Mouse (Mus musculus) hindbrain, embryonic 16.5 days (tissue): ENCODE measurements at regions not wholly inside any gene's neighbourhood (a gene's known extent, or its start where the extent isn't known, plus 50 kb on each side); places are given as distances from the start of the nearest gene placed in this dataset.
A peak's percentile ranks its signal among the peaks of the same experiment; 100 is the strongest.

Experiments
- ATAC-seq: fragments of 200-750 bp; cut with Nextera tagmentation; 2 replicates; pipeline ENCODE4 v1.8.0; 2017; ENCODE audit warnings: moderate TSS enrichment, moderate library complexity
- H3K27ac ChIP-seq: fragments of 300-500 bp; sonication (generic); 2 replicates; pipeline ENCODE4 v1.5.1; 2014; ENCODE audit warnings: low read depth, mild to moderate bottlenecking, control low read depth, low read length, moderate library complexity
- H3K27me3 ChIP-seq: fragments of 300-500 bp; sonication (generic); replicated peaks from 2 replicates; pipeline ENCODE4 v1.6.1; 2014; ENCODE audit warnings: low read length; ENCODE audit not compliant: control insufficient read depth, insufficient read depth
- H3K36me3 ChIP-seq: fragments of 300-500 bp; sonication (generic); 2 replicates; pipeline ENCODE4 v1.6.1; 2014; ENCODE audit warnings: mild to moderate bottlenecking, low read length, moderate library complexity, mixed read lengths; ENCODE audit not compliant: control insufficient read depth, insufficient read depth
- H3K4me1 ChIP-seq: fragments of 300-500 bp; sonication (generic); 2 replicates; pipeline ENCODE4 v1.6.1; 2014; ENCODE audit warnings: low read depth, low read length; ENCODE audit not compliant: control insufficient read depth, insufficient read depth
- H3K4me2 ChIP-seq: fragments of 300-500 bp; sonication (generic); 2 replicates; pipeline ENCODE4 v1.6.1; 2014; ENCODE audit warnings: mild to moderate bottlenecking, low read length, control low read depth, moderate library complexity
- H3K4me3 ChIP-seq: fragments of 300-500 bp; sonication (generic); 2 replicates; pipeline ENCODE4 v1.5.1; 2014; ENCODE audit warnings: mild to moderate bottlenecking, low read length, control low read depth, moderate library complexity
- H3K9ac ChIP-seq: fragments of 300-500 bp; sonication (generic); 2 replicates; pipeline ENCODE4 v1.6.1; 2014; ENCODE audit warnings: low read depth, mild to moderate bottlenecking, control low read depth, low read length, moderate library complexity
- H3K9me3 ChIP-seq: fragments of 300-500 bp; sonication (generic); 2 replicates; pipeline ENCODE4 v1.6.1; 2014; ENCODE audit warnings: mild to moderate bottlenecking, low read length, moderate library complexity; ENCODE audit not compliant: control insufficient read depth
- WGBS: fragments of 180-500 bp; shearing (Covaris S2); extraction: QIAGEN DNeasy Blood & Tissue Kit; methylation state at CpG from one replicate; pipeline ENCODE4 v1.1.7; 2014; 5-methylcytosine and 5-hydroxymethylcytosine counted together

DNA sequence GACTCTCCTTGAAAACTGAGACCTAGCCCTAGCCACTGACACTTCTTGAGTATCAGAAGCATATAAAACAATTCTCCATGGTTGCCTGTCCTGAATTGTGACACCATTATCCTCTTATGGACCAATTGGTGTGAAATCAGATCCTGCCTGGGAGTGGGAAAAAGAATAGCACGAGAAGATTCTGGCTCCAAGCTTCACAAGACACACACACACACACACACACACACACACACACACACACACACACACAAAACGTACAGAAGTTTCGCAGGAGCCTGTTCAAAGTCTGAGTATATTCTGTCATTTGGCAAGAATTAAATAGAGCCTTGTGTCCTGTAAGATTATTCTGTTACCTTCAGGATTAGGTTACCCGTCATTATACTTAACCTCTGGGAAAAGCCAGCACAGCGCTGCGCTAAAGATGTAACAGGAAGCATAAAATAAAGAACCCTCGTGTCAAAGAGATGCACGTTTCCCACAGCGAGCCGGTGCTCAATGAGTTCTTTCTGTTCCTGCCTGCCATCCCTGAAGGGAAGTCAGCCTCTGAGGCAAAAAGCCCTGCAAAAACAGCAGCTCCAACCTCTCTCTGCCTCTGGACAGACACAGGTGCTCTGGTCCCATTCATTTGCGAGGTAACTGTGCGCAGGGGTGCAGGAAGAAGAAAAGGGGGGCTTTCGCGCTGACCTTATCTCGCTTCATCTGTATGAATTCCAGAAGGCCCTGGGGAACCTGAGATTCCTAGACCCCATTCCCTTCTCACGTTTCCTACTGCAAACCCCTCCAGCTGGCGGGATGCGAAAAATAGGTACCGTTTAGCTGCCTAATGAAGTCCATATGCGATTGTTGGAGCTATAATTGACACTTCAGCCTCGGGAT, 178.4 kb upstream of the Elac2 start:
- Histone ChIP-seq H3K36me3 (no peaks in the 10 kb centered on the region), H3K27ac (no peak overlapping the region), H3K9ac (0 out of 2 replicates have a peak overlapping the region, but pooled peaks have one; percentile 27), H3K4me3 (no peak overlapping the region), H3K9me3 (no peaks in the 10 kb centered on the region), H3K27me3 (no peaks in the 10 kb centered on the region; the same call in 1 of the 2 replicates), H3K4me1 (peaks cover 7% of the 10 kb centered on the region), H3K4me2 (peak overlapping the region; percentile 25; the same call in 1 of the 2 replicates)
- no peak for ATAC-seq
- WGBS, result 36% methylated on average over 21 of the region's 21 CpGs

DNA sequence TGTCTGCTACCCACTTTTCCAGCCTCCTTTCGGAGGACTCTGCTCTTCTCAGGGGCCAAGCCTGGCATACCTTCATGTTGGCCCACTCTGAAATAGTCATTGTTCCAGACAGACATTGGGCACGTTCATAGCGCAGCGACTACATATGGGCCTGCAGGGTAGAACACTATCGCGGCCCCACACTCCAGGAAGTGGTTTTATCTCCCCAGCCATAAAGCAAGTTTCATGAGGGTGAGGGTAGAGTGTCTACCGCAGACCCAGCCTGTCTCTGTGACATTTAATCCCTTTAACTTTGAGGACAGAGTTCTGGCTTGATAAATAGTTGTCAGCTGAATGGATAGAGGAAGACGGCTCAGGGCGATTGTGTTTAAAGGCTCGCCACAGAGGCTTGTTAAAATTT, 177.5 kb upstream of the Elac2 start:
- Histone ChIP-seq H3K4me3 (no peak overlapping the region), H3K9ac (no peak overlapping the region), H3K9me3 (no peaks in the 10 kb centered on the region), H3K4me2 (no peak overlapping the region), H3K27me3 (no peaks in the 10 kb centered on the region; the same call in 1 of the 2 replicates), H3K4me1 (peaks cover 7% of the 10 kb centered on the region), H3K27ac (no peak overlapping the region), H3K36me3 (no peaks in the 10 kb centered on the region)
- 55% methylated on average over 10 of the region's 10 CpGs for WGBS
- ATAC-seq, result no peak

DNA sequence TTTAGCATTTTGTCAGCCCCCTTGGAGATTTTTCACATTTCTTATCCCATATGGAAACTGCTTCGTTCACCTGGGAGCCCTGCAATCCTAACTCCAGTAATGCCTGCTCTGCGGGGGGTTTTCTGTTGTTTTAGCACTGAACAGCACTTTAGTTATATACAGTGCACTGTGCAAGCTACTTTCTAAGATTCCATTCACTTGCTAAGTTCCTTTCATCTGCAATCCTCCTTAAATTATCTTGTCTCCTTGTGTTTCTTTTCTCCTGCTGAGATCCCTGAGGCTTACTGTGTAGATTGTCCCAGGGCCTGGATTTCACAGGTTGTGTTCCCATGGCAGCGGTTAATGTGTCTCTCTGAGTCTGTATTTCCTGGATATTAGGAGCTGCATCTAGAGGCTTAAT, 173.3 kb upstream of the Elac2 start:
- Histone ChIP-seq H3K9me3 (no peaks in the 10 kb centered on the region), H3K36me3 (no peaks in the 10 kb centered on the region), H3K4me2 (no peak overlapping the region), H3K27ac (no peak overlapping the region), H3K4me3 (no peak overlapping the region), H3K9ac (no peak overlapping the region), H3K4me1 (peaks cover 5% of the 10 kb centered on the region), H3K27me3 (no peaks in the 10 kb centered on the region; the same call in 1 of the 2 replicates)
- ATAC-seq, result no peak
- 78% methylated on average over 3 of the region's 3 CpGs for WGBS

DNA sequence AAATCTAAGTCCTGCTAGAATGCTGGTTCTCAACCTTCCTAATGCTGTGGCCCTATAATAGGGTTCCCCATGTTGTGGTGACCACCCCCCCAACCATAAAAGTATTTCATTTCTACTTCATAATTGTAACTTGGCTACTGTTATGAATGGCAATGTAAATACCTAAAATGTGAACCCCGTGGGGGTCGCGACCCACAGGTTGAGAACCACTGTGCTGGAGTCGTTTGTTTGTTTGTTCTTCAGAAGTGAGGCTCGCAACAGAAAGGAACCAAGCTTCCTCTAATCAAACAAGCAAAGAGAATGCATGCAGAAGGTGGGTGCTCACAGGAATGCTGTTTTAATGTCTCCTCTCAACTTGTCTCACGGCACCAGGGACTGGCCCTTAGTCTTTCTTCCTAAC, 166.4 kb upstream of the Elac2 start:
- Histone ChIP-seq H3K36me3 (no peaks in the 10 kb centered on the region), H3K4me2 (no peak overlapping the region), H3K9me3 (no peaks in the 10 kb centered on the region), H3K4me3 (no peak overlapping the region), H3K27ac (no peak overlapping the region), H3K9ac (no peak overlapping the region), H3K27me3 (no peaks in the 10 kb centered on the region), H3K4me1 (no peaks in the 10 kb centered on the region)
- ATAC-seq, result no peak
- WGBS, result 74% methylated on average over 6 of the region's 6 CpGs

DNA sequence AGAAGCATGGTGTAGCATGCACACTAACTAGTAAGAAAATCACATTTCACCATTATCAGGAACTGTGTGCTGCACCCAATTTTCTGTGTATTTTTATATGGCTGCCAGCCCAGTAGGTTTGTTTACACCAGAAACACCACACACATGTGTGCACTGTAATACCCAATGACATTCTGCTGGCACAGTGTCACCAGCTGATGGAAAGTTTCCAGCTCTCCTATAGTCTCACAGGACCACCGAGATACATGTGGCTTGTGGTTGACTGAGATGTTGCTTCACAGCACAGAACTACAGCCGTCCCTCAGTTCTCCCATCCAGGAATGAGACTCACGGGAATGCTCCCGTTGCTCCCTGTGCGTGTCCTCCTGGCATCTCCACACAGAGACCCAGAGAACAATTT, 149.4 kb upstream of the Elac2 start:
- Histone ChIP-seq H3K4me1 (no peaks in the 10 kb centered on the region), H3K9ac (no peak overlapping the region), H3K4me3 (no peak overlapping the region), H3K27ac (no peak overlapping the region), H3K27me3 (no peaks in the 10 kb centered on the region), H3K4me2 (no peak overlapping the region), H3K36me3 (no peaks in the 10 kb centered on the region), H3K9me3 (no peaks in the 10 kb centered on the region)
- no peak for ATAC-seq
- WGBS, result 71% methylated on average over 5 of the region's 5 CpGs

DNA sequence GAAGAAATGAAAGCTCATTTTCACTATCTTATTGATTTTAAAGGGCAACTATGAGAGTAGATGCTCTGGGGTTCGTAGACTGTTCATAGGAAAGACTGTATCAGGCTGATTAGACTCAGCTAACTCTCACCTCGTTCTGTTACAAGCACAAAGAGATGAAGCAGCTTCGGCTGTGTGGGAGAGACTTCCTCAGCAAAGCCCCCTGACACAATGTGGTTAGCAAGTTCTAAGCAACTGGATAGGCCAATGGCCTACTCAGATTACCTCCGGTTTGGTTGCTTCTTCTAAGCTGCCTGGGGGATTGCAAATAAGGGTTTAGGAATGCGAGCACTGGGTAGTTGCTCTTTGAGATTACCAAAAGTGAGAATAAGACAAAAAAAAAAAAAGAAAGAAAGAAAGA, 146.4 kb upstream of the Elac2 start:
- Histone ChIP-seq H3K27ac (no peak overlapping the region), H3K36me3 (no peaks in the 10 kb centered on the region), H3K9me3 (no peaks in the 10 kb centered on the region), H3K27me3 (no peaks in the 10 kb centered on the region), H3K4me1 (no peaks in the 10 kb centered on the region), H3K9ac (no peak overlapping the region), H3K4me3 (no peak overlapping the region), H3K4me2 (no peak overlapping the region)
- no peak for ATAC-seq
- 63% methylated on average over 5 of the region's 5 CpGs for whole genome bisulfite sequencing

DNA sequence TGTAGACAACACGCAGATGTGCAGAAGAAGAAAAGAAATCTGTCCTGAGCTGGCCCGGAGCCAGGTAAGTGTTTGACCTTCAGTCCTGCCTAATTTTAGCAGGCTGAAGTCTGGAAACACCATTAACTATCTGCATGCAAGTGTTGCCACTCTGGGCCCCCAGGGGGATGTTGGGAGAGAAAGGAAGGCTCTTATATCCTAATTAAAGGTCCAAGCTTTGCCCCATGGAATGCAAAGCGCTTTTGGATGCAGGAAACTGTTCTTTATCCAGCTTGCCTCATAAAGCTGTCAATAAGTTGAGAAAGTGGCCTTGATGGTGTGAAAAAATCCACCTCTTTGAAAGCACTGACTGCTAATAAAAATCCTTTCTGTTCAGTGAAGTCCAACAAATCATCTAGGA, 145.1 kb upstream of the Elac2 start:
- no peaks in the 10 kb centered on the region for H3K36me3 ChIP-seq
- H3K9ac ChIP-seq, result no peak overlapping the region
- H3K4me1 ChIP-seq, result no peaks in the 10 kb centered on the region
- no peak for ATAC-seq
- 72% methylated on average over 3 of the region's 3 CpGs for WGBS
- H3K9me3 ChIP-seq, result no peaks in the 10 kb centered on the region
- no peak overlapping the region for H3K4me3 ChIP-seq
- H3K27me3 ChIP-seq, result no peaks in the 10 kb centered on the region
- no peak overlapping the region for H3K4me2 ChIP-seq
- H3K27ac ChIP-seq, result no peak overlapping the region

DNA sequence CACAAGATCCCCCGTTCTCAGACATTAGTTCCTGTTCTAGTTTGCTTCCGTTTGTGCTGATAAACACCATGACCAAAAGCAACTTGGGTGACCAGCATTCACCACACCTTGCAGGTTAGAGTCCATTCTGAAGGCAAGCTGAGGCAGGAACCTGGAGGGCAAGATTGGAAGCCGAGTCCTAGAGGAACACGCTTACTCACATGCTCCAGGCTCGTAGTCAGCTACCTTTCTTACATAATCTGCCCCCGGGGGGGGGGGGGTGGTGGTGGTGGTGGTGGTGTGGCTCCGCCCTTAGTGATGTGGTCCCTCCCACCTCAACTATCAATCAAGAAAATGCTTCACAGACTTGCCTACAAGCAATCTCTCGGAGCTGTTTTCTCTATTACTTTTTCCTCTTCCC, 142.1 kb upstream of the Elac2 start:
- H3K27ac ChIP-seq, result no peak overlapping the region
- no peak overlapping the region for H3K9ac ChIP-seq
- 86% methylated on average over 8 of the region's 8 CpGs for WGBS
- H3K36me3 ChIP-seq, result no peaks in the 10 kb centered on the region
- H3K27me3 ChIP-seq, result no peaks in the 10 kb centered on the region
- no peak overlapping the region for H3K4me3 ChIP-seq
- no peaks in the 10 kb centered on the region for H3K9me3 ChIP-seq
- no peak overlapping the region for H3K4me2 ChIP-seq
- H3K4me1 ChIP-seq, result no peaks in the 10 kb centered on the region
- no peak for ATAC-seq

DNA sequence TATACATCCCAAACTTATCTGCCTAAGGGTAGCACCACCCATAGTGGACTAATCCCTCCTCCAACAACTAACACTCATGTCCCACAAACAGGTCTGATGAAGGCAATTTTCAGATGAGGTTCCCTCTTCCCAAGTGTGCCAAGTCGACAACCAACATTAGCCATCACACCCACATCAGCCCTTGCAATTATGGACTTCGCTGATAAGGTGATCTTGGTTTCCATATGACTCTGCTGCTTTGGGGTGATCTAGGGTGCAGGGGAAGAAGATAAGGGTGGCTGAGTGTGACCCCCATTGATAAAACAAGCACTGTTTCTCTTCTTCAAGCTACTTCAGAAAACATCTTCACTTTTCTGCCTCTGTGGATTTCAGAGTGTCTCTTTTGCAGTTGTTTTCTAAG, 137.7 kb upstream of the Elac2 start:
- no peak overlapping the region for H3K4me3 ChIP-seq
- 98% methylated on average over 2 of the region's 2 CpGs for WGBS

More for the DNA sequence above, 137.7 kb upstream of the Elac2 start:
- H3K9me3 ChIP-seq, result no peaks in the 10 kb centered on the region
- no peak overlapping the region for H3K9ac ChIP-seq
- H3K27ac ChIP-seq, result no peak overlapping the region
- H3K4me2 ChIP-seq, result no peak overlapping the region
- no peak for ATAC-seq
- H3K27me3 ChIP-seq, result no peaks in the 10 kb centered on the region
- no peaks in the 10 kb centered on the region for H3K4me1 ChIP-seq
- H3K36me3 ChIP-seq, result no peaks in the 10 kb centered on the region
